Mouse (Mus musculus) bone marrow macrophage, adult 2 months (primary cell): ENCODE results near the gene Gm884.

Source experiments
- CTCF ChIP-seq: IDR thresholded peaks from 2 replicates; pipeline ENCODE4 v1.5.1; 2012; ENCODE audit warnings: low read depth, mild to moderate bottlenecking, low read length, moderate library complexity
- POLR2A ChIP-seq: IDR thresholded peaks from 2 replicates; pipeline ENCODE4 v1.6.1; 2012; ENCODE audit warnings: mild to moderate bottlenecking, low read depth, low read length, borderline replicate concordance

GRCm38 (mm10) chr11:103627453-103627852 is 6.5 kb upstream of the Gm884 start:
- TF ChIP-seq POLR2A (no peak), CTCF (no peak)
